Mouse (Mus musculus): Measurements from ENCODE around the gene Arl4c. TPM values are rescaled to one million over a fixed set of nuclear protein-coding genes. Genes with fewer than 3 reads are reported as not detected.

Gene Arl4c
- total and polyA plus RNA-seq, 3 experiments, result not detected

- Histone ChIP-seq H3K27me3 (ENCODE audit: control insufficient read depth in 1 of 2, insufficient read depth in 2 of 2, low read length in 2 of 2) (no peaks in the 10 kb centered on the region), H3K4me3 (ENCODE audit: control insufficient read depth in 1 of 2, insufficient read depth in 1 of 2, low read depth in 2 of 2, low read length in 2 of 2) (no peak overlapping the region)
- no peak for TF ChIP-seq POLR2AphosphoS2 (IDR thresholded peaks at IDR 0.05; ENCODE audit: low read length)
- no peak for TF ChIP-seq POLR2AphosphoS5 (IDR thresholded peaks at IDR 0.05; ENCODE audit: borderline replicate concordance, low read depth, low read length)
- no peak for TF ChIP-seq GABPA (IDR thresholded peaks at IDR 0.05; ENCODE audit: low read depth, low read length)
- no peak for TF ChIP-seq USF2 (IDR thresholded peaks at IDR 0.05; ENCODE audit: borderline replicate concordance in 1 of 2, insufficient read depth in 1 of 2, low read depth in 1 of 2, low read length in 2 of 2)
- TF ChIP-seq ZNF384 (IDR thresholded peaks at IDR 0.05; ENCODE audit: low read depth, low read length), result no peak
- TF ChIP-seq RAD21 (IDR thresholded peaks at IDR 0.05; ENCODE audit: low read depth, low read length), result no peak
- no peak for TF ChIP-seq MAZ (IDR thresholded peaks at IDR 0.05; ENCODE audit: low read depth, low read length)
- TF ChIP-seq MYB (IDR thresholded peaks at IDR 0.05; ENCODE audit: low read depth, low read length), result no peak
- TF ChIP-seq MEF2A (IDR thresholded peaks at IDR 0.05; ENCODE audit: extremely low read depth, insufficient replicate concordance, low read depth, low read length, poor library complexity, severe bottlenecking), result no peak
- TF ChIP-seq ZC3H11A (IDR thresholded peaks at IDR 0.05; ENCODE audit: low read depth, low read length), result no peak
- TF ChIP-seq ETS1 (IDR thresholded peaks at IDR 0.05; ENCODE audit: low read depth, low read length), result no peak
- TF ChIP-seq MXI1 (IDR thresholded peaks at IDR 0.05; ENCODE audit: low read depth, low read length), result no peak
- TF ChIP-seq ELF1 (IDR thresholded peaks at IDR 0.05; ENCODE audit: low read depth, low read length), result no peak
- no peak for TF ChIP-seq UBTF (IDR thresholded peaks at IDR 0.05; ENCODE audit: borderline replicate concordance, insufficient read depth, low read depth, low read length)
- TF ChIP-seq CHD2 (IDR thresholded peaks at IDR 0.05; ENCODE audit: low read length), result no peak
- TF ChIP-seq HCFC1 (IDR thresholded peaks at IDR 0.05; ENCODE audit: low read depth, low read length), result no peak
Measured at GRCm38 (mm10) chr1:88698926-88699325, 3.1 kb downstream of the Arl4c start.

GRCm38 (mm10) chr1:88698131-88698530, 3.9 kb downstream of the Arl4c start:
- Histone ChIP-seq H3K9me3 (replicated peaks; ENCODE audit: insufficient read depth, low read length) (no peaks in the 10 kb centered on the region), H3K27me3 (ENCODE audit: control insufficient read depth in 1 of 2, insufficient read depth in 2 of 2, low read length in 2 of 2) (no peaks in the 10 kb centered on the region), H3K79me2 (ENCODE audit: control insufficient read depth, insufficient read depth, low read length, poor library complexity) (no peaks in the 10 kb centered on the region), H3K36me3 (ENCODE audit: control insufficient read depth in 1 of 2, insufficient read depth in 2 of 2, low read length in 2 of 2) (no peaks in the 10 kb centered on the region), H3K9ac (ENCODE audit: control insufficient read depth, low read depth, low read length, poor library complexity, severe bottlenecking) (no peak overlapping the region), H3K4me1 (ENCODE audit: control insufficient read depth in 1 of 2, insufficient read depth in 2 of 2, low read length in 2 of 2) (no peaks in the 10 kb centered on the region), H3K4me3 (ENCODE audit: control insufficient read depth in 1 of 2, insufficient read depth in 1 of 2, low read depth in 2 of 2, low read length in 2 of 2) (no peak overlapping the region), H3K27ac (ENCODE audit: control insufficient read depth, low read depth, low read length) (no peak overlapping the region)
- TF ChIP-seq ETS1 (IDR thresholded peaks at IDR 0.05; ENCODE audit: low read depth, low read length), result no peak
- no peak for DNase-seq (ENCODE audit: low read depth, low spot score)

More at GRCm38 (mm10) chr1:88698926-88699325, 3.1 kb downstream of the Arl4c start:
- DNase-seq (ENCODE audit: low read depth, low spot score), result no peak
- no peak overlapping the region for H3K27ac ChIP-seq (ENCODE audit: control insufficient read depth, low read depth, low read length)
- H3K9me3 ChIP-seq (replicated peaks; ENCODE audit: insufficient read depth, low read length), result no peaks in the 10 kb centered on the region
- no peaks in the 10 kb centered on the region for H3K4me1 ChIP-seq (ENCODE audit: control insufficient read depth in 1 of 2, insufficient read depth in 2 of 2, low read length in 2 of 2)
- H3K9ac ChIP-seq (ENCODE audit: control insufficient read depth, low read depth, low read length, poor library complexity, severe bottlenecking), result no peak overlapping the region
- H3K36me3 ChIP-seq (ENCODE audit: control insufficient read depth in 1 of 2, insufficient read depth in 2 of 2, low read length in 2 of 2), result no peaks in the 10 kb centered on the region
- H3K79me2 ChIP-seq (ENCODE audit: control insufficient read depth, insufficient read depth, low read length, poor library complexity), result no peaks in the 10 kb centered on the region

Measured in MEL (cell line).